Mouse (Mus musculus) neutrophil, adult 5-6 weeks (primary cell): ENCODE results near the gene Grb14. TPM values are rescaled to one million over a fixed set of nuclear protein-coding genes. Genes with fewer than 3 reads are reported as not detected.

ENCODE experiments used
- ATAC-seq: fragments of 151-379, 151-347 bp; 2 replicates; pipeline ENCODE4 v1.8.0; 2017; ENCODE audit warnings: mild to moderate bottlenecking, moderate TSS enrichment; ENCODE audit not compliant: insufficient number of reproducible peaks, poor library complexity, low FRiP score, severe bottlenecking; ENCODE audit errors: extremely low read depth
- total RNA-seq: library from RNA; stranded (forward); fragments of 200-1000 nt; gene quantifications from 2 replicates; pipeline ENCODE4 v1.2.3, GENCODE M21; 2017

The Grb14 gene
- total RNA-seq = not detected in 2 replicates

DNA sequence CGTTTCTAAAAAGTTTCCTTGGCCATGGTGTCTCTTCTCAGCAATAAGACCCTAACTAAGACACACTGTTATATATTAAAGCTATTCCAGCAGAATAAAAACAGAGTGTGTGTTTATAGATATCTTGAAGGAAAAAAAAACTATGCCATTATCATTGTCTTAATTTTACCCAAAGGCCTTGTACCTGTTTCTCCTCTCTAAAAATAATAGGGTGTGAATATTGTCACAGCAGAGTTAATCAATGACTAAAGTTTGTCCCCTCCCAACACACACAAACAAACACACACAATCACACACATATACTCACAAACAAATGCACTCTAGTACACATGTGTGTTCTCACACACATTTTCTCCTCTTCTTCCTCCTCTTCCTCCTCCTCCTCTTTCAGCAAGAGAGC, at the start of gene Grb14:
Gene Grb14, minus strand, starts transcription at position 101 of the 400 bp plus-strand sequence.
- no peak for ATAC-seq

DNA sequence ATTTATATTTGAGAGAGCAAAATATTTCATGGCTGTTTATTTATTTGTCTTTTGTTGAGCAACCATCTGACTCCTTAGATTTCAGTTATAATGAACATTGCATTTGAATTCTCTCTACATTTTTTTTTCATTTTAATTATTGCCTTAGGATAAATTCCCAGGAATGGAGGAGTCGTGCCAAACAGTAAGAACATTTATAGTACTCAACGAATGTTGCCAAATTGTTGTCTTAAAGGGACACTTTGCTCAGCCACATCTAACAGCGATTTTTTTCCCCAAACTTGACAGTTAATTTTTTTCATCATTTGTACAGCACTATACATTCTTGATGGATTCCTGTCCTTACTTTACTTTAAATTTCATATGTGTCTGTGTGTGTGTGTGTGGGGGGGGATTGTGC, 47.4 kb upstream of the Grb14 start:
- no peak for ATAC-seq

DNA sequence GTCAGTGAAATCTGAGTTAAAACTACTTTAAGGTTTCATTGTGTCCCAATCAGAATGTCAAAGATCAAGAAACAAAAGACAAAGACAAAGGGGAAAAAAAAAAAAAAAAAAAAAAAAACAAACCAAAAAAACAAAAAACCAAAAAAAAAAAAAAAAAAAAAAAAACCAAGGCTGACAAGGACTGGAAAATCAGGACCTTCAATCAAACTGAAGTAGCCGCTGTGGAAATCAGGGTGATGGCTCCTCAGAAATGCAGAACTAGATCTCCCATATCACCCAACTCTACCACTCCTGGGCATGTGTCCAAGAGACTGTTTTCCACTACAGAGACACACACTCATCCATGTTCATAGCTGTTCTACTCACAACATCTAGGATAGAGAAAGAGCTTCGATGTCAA, 29.0 kb upstream of the Grb14 start:
- no peak for ATAC-seq

DNA sequence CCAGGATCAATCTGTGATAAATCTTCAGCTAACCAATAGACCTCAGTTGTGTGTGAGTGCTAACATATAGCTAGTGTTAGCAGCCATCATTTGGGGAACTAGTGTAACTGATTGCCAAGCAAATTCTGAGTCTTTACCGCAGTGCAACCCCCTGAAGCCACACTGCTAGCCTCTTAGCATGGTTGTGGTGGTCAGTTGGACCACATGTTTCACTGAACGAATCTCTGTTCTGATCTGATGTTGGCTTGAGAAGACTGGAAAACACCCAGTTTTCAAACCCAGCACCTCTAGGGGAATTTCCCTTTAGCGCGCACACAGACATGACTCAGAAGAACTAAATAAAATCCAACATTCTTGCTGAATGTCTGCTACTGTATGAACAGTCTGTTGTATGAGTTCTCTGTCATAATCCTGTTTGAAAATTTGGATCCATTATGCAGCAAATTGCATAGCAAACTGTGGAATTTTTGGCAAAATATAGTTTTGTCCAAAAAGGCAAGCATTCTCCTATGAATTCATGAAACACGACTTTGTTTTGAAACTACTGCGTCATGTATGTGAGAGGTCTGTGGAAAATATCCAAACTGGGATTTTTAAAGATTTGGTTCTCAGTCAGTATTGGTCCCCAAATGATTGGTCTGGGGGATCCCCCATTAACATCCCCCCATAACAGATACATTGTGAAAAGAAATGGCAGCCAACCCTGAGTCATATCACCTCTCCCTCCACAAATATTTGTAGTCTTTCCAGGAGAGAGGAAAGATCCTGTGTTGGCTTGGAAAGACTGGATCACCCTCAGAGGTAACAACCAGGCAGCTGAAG, 27.6 kb upstream of the Grb14 start:
- no peak for ATAC-seq

DNA sequence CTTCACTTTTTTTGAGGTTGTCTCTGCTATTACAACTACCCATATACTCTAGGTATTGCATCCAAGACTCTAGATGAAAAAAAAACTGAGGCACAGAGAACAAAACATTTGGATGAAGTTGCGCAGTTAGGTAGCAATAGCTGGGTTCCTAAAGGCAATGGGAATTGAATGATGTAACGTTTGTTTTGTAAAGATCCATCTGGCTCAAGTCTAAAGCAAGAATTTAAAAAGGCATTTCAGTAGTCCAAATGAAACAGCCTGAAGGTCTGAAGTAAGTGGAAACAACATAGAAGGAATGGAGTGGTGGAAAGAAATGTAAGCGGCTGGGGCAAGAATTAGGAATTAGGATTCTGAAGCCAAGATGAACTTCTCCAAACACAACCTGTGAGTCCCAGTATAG, 26.0 kb upstream of the Grb14 start:
- ATAC-seq = no peak

- no peak for ATAC-seq
These were observed 23.6 kb upstream of the Grb14 start for GRCm38 (mm10) chr2:65048234-65049017.

DNA sequence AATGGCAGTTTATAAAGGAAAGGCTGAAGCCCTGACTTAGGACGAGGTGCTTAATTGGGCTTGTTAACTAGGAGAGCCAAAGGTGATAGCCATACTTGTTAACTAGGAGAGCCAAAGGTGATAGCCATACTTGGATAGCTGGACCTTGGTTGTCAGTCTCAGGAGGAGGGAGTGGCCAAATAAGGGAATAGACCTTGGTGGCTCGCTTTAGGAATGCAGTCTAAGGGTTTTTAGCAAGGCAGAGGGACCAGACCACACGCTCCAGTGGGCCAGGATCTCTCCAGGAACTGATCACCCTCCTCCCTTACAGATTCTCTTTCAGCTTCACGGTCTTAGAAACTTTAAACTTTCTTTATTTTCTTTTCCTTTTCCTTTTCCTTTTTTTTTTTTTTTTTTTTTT, 13.4 kb upstream of the Grb14 start:
- ATAC-seq = no peak

DNA sequence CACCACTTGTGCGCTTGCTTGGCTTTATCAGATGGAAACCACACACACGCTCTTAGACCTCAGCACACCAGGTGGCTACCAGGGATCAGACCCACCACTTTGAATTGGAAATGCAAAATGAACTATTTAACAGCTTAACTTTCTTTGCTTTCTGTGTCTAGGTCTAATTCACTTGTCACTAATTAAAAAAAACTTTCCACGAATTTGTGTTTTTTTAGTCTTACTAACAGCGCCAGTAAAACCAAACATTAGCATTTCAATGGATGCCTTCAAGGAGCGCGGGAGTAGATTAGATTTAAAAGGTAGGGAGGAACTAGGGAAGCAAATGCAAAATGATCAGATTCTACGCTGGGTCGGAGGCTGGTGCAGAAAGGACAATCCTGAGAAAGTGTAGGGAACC, 12.8 kb upstream of the Grb14 start:
- ATAC-seq = no peak

DNA sequence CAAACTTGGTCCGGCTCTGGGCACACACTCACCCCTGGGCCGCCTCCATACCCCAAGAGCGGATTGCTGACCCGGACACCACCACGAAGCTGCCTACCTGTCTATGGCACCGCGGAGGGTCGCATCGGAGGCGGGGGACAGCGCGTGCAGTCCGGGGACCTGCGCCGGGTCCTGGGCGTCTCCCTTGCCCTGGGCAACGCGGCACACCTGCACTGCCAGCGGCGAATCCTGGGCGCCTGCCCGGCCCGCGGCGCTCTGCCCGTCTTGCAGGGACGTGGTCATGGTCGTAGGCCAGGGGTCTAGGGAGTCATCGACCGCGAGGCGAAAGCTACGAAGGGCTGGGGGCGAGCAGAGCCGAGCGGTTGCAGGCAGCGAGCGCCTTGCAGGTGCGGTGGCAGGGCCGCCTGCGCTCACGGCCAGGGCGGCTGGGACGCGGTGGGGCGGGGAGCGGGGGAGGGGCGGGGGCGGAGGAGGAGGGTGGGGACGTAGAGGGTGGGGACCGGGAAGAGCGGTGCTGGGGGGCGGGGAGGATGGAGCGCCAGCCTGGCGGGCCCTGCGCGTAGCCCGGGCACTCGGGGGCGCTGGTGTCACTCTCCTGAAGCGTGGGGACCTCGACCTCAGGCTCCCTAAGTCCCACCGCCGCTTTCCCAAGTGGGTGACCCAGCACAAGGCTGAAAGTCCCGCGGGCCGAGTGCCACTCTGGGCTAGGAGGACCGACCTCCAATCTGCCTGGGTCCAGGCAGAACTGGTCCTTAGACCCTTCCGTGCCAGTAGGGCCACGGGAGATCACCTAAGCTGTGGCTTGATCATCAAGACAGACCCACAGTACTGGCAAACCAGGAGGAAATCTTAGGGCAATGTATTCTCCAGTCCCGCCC, 2.2 kb downstream of the Grb14 start:
- ATAC-seq = no peak

DNA sequence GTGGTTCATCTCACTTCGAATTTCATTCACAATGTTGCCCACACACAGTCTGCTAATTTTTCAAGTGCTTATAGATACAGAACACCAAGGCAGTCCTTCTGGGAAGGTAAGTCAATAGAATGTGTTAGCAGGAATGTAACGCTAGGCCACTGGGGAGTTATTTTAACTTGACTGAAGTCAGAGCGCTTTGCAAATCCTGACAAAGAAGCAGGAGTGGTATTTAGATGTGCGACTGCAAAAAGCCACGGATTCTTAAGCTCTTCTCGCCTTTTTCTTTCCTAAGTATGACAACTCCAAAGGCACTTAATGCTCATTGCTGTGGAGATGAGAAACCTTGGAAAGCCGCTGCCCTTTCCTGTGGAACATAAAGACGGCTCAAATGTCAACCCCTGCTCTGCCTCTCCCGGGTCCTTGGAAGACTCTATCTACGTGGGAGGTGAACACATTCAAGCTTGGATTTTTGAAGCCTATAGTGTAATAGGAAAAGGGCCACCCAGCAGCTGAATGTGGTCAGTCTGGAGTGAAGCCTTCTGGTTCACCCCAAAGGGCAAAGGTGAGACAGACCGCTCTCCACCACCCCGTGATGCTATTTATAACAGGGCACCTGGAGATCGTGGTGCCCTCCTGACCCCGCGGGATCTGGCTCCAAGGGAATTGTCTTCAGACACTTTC, 3.0 kb downstream of the Grb14 start:
- ATAC-seq = no peak

DNA sequence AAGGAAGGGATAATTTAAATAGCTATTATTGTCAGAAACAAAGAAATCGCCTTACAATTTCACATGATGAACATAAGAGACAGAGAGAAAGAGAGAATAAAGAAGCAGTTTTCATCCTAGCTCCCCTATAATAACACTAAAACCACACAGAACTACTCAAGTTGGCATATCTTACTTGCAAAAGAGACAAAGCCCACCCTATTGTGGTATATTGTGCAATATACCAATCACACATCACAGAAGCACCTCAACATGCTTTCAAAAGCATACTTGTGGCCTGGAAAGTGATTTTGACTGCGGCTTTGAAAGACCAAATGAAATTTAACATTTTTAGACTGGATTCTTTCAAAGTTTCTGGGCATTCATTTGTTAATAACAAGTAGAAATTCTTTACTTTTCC, 7.4 kb downstream of the Grb14 start:
- ATAC-seq = no peak

- no peak for ATAC-seq
These were observed 10.2 kb downstream of the Grb14 start for GRCm38 (mm10) chr2:65014552-65014951.

DNA sequence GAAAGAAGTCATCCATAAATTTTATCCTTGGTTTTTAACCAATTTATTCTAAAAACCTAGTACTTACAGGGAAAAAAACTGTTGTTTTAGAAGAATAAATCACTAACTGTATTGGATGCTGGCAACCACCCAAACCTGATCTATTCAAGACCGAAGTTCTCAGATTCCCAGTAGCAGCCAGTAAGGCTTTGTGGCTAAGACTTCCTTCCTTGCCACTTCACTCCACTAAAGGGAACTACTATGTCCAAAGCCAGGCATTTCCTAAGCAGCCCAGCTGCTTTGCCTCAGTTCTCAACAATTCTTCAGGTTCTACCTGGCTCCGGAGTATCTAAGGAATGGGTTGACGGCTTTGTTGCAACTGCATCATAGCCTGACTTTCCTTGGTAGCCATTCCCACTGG, 14.7 kb downstream of the Grb14 start:
- no peak for ATAC-seq

DNA sequence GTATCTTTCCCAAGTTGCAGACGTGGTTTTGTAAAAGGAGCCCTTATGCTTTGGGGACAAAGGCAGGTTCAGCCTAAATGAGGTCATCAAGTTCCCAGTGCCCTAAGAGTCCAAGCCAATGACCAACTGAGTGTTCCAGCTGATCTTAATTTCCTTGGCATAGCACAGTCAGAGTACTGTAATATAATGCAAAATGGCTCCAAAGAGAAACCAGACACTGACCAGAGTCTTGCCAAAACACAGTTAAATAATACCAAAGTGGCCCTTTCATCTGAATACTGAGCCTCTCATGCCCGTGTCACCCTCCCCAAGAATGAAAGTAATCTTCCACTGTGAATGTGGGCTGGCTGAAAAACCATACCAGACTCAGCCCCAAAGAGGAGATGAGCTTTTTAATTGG, 17.4 kb downstream of the Grb14 start:
- ATAC-seq = no peak

GRCm38 (mm10) chr2:65005044-65005443, 19.7 kb downstream of the Grb14 start:
- ATAC-seq = no peak

DNA sequence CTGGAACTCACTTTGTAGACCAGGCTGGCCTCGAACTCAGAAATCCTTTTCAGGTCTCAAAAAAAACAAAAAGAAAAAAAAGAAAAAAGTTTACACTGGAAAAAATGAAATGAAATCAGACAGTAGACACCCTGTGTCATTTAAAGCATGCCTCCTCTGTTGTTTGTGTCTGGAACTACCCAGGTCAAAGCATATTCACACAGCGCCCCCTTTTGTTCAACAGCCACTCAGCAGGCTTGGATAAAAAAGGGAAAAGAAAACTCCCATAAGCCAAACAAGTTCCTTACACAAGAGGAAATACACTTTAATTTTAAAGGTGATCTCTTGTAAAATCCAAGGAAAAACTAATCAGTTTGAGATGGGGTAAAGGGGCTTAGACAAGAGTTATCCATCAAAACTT, 21.4 kb downstream of the Grb14 start:
- no peak for ATAC-seq

DNA sequence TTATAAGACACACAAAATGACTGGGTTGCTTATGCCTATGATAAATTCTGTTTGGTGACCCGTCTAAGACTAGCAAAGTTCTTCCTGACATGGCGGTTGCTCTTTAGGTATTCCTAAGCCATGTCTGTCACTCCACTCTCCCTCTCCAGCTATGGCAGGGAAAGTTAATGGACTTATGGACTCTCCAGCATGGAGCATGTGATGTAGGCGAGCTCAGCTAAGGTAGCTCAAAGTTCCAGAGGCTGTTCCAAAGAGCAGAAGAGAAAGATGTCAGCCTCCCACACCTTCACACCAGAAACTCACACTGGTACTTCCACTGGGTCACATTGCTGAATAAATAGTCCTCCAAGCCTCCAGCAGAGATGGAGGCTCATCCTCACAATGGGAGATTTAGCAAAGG, 22.2 kb downstream of the Grb14 start:
- ATAC-seq = no peak

- no peak for ATAC-seq
These were observed 29.7 kb downstream of the Grb14 start for GRCm38 (mm10) chr2:64995048-64995447.
